Mouse (Mus musculus): ENCODE measurements at regions not wholly inside any gene's neighbourhood (a gene's known extent, or its start where the extent isn't known, plus 50 kb on each side); places are given as distances from the start of the nearest gene placed in this dataset.

DNA sequence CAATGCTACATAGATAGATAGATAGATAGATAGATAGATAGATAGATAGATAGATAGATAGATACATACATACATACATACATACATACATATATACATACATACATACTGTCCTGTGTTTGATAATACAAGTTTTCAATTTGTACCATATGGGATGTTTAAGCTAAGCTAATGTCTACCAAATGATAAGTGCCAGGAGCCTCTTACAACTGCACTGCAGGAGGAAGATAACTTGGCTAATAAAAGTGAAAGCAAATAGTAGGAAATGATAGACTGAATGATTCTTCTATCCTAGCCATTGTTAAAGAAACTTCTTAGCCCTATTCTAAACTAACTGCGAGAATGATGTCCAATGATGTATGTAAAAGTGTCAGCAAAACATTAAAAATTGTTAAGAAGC, 68.1 kb upstream of the P2ry1 start:
- Histone ChIP-seq H3K4me1 (no peaks in the 10 kb centered on the region), H3K9me3 (no peaks in the 10 kb centered on the region), H3K27me3 (no peaks in the 10 kb centered on the region), H3K4me2 (no peak overlapping the region), H3K27ac (no peak overlapping the region), H3K4me3 (no peak overlapping the region), H3K36me3 (no peaks in the 10 kb centered on the region), H3K9ac (no peak overlapping the region)
- ATAC-seq (ENCODE audit: borderline replicate concordance, extremely low read depth, low FRiP score, low TSS enrichment) = no peak
- 72% methylated on average over 1 of the region's 1 CpGs for WGBS

DNA sequence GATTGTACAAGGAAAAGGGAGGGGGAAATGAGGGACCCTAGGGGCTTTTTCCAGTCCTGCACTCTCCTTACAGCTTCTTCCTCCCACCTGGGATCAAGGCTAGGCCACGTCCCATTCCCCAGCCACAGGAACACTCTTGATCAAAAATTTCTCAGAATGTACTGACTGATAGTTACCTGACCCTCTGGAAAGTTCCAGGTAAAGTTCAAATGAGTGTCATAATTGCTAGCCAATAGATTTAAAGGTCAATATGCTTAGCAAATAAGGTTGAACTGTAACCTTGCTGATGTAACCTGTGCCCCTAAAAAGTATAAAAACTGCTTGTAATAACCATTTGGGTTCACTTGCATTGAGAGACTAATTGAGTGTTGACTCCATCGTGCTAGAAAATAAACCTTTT, 61.1 kb upstream of the P2ry1 start:
- Histone ChIP-seq H3K36me3 (no peaks in the 10 kb centered on the region), H3K4me2 (no peak overlapping the region), H3K4me3 (no peak overlapping the region), H3K9me3 (no peaks in the 10 kb centered on the region), H3K27me3 (no peaks in the 10 kb centered on the region), H3K9ac (no peak overlapping the region), H3K4me1 (no peaks in the 10 kb centered on the region), H3K27ac (no peak overlapping the region)
- whole genome bisulfite sequencing = 79% methylated on average over 2 of the region's 2 CpGs
- no peak for ATAC-seq (ENCODE audit: borderline replicate concordance, extremely low read depth, low FRiP score, low TSS enrichment)

DNA sequence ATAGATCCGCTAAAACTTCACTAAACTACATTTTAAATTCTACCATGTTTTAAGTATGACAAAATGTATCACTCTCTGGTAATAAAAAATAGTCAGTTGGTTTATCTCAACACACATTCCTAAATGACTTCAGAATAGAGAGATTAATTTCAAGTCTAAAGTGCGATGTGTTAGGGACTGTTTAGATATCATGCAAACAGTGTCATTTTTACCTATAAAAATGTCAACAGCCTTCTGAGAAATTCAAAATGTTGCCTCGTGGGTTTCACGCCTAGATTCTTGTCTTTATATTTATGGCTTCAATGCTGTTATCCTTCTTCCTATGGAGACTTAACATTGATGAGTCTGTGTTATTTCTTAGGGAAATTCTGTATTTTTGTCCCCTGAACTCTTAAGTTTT, 53.7 kb upstream of the P2ry1 start:
- 37% methylated on average over 4 of the region's 4 CpGs for WGBS
- Histone ChIP-seq H3K4me2 (no peak overlapping the region), H3K9me3 (no peaks in the 10 kb centered on the region), H3K9ac (no peak overlapping the region), H3K4me1 (no peaks in the 10 kb centered on the region), H3K36me3 (no peaks in the 10 kb centered on the region), H3K4me3 (no peak overlapping the region), H3K27me3 (no peaks in the 10 kb centered on the region), H3K27ac (no peak overlapping the region)
- no peak for ATAC-seq (ENCODE audit: borderline replicate concordance, extremely low read depth, low FRiP score, low TSS enrichment)

Measured in lung, embryonic 15.5 days (tissue).